In the genomic region with DNA sequence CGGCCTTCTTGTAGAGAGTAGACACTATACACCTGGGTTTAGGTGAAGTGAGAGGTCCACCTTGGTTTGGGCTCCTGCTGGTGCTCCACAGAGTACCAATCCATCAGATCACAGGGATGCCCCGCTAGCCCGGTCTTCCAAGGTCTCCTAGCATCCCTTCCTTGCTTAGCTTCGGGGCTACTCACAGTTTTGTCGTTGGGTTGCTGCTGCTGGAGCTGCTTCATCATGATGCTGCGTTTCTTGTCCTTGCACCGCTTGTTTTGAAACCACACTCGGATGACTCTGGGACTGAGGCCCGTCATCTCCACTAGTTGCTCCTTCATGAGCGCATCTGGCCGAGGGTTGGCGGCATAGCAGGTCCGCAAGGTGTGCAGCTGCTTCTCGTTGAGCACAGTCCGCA, we compare ENCODE assay signal across 13 mouse cellular contexts. TPM values are rescaled to one million over a fixed set of nuclear protein-coding genes. Genes with fewer than 3 reads are reported as not detected.
DNase-seq lines count a peak whose midpoint lies in the region; ATAC-seq lines count a peak whose summit lies in the region.
"Had no signal": no experiment of that assay in that cellular context is flagged by ENCODE, and none has a peak within 500 bp of the region (broad histone marks: within the 10 kb centered on the region; RNA-seq: fewer than 3 reads in every experiment).

No protein-coding gene starts in this region.

- no peaks in the 10 kb centered on the region for H3K9me3 ChIP-seq in heart, embryonic 10.5 days
- no peaks in the 10 kb centered on the region for H3K9me3 ChIP-seq in embryonic facial prominence, embryonic 12.5 days
- H3K9me3 ChIP-seq in hindbrain, embryonic 15.5 days = no peaks in the 10 kb centered on the region
- H3K9me3 ChIP-seq in neural tube, embryonic 15.5 days (replicated peaks) = no peaks in the 10 kb centered on the region

- 24% methylated on average over 15 of the region's 15 CpGs for WGBS in heart, embryonic 10.5 days
- 8% methylated on average over 15 of the region's 15 CpGs for WGBS in embryonic facial prominence, embryonic 12.5 days
- WGBS in hindbrain, embryonic 15.5 days = 4% methylated on average over 15 of the region's 15 CpGs
- 2% methylated on average over 15 of the region's 15 CpGs for WGBS in neural tube, embryonic 15.5 days

- no peak for ATAC-seq in embryonic facial prominence, embryonic 12.5 days (ENCODE audit: insufficient number of reproducible peaks, insufficient read depth, low FRiP score, low TSS enrichment)
- ATAC-seq in hindbrain, embryonic 15.5 days (ENCODE audit: low FRiP score, low read depth) = 0 out of 2 replicates have a peak, but pooled peaks have one; percentile 8
- no peak; the same call in 1 of the 2 replicates for ATAC-seq in neural tube, embryonic 15.5 days (ENCODE audit: low FRiP score)
- no peak for ATAC-seq in activated CD4-positive, CD25-positive, alpha-beta regulatory T cell, adult 4 months
- ATAC-seq: inflammation-experienced regulatory T-cells, adult 6 months had no signal

- peak overlapping the region; percentile 10; the same call in 1 of the 2 replicates for H3K9ac ChIP-seq in embryonic facial prominence, embryonic 12.5 days
- H3K9ac ChIP-seq in hindbrain, embryonic 15.5 days = no peak overlapping the region
- no peak overlapping the region for H3K9ac ChIP-seq in neural tube, embryonic 15.5 days (replicated peaks)

- H3K4me2 ChIP-seq in embryonic facial prominence, embryonic 12.5 days (replicated peaks) = no peak overlapping the region; the same call in 1 of the 2 replicates
- H3K4me2 ChIP-seq in hindbrain, embryonic 15.5 days = no peak overlapping the region
- H3K4me2 ChIP-seq in neural tube, embryonic 15.5 days = peak overlapping the region; percentile 17

- no peak overlapping the region for H3K27ac ChIP-seq in heart, embryonic 10.5 days
- H3K27ac ChIP-seq in embryonic facial prominence, embryonic 12.5 days = no peak overlapping the region
- H3K27ac ChIP-seq in hindbrain, embryonic 15.5 days (replicated peaks) = no peak overlapping the region
- H3K27ac ChIP-seq in neural tube, embryonic 15.5 days (replicated peaks) = no peak overlapping the region

- H3K36me3 ChIP-seq in heart, embryonic 10.5 days = no peaks in the 10 kb centered on the region
- no peaks in the 10 kb centered on the region for H3K36me3 ChIP-seq in embryonic facial prominence, embryonic 12.5 days
- no peaks in the 10 kb centered on the region for H3K36me3 ChIP-seq in hindbrain, embryonic 15.5 days
- no peaks in the 10 kb centered on the region for H3K36me3 ChIP-seq in neural tube, embryonic 15.5 days

- intact Hi-C loops in heart, postnatal 36 days (cut with DNase I) = no loop called here

- H3K27me3 ChIP-seq in heart, embryonic 10.5 days (ENCODE audit: insufficient read depth, poor library complexity, severe bottlenecking) = peaks cover 92% of the 10 kb centered on the region
- H3K27me3 ChIP-seq in embryonic facial prominence, embryonic 12.5 days = peaks cover 76% of the 10 kb centered on the region
- peaks cover 90% of the 10 kb centered on the region for H3K27me3 ChIP-seq in hindbrain, embryonic 15.5 days
- peaks cover 88% of the 10 kb centered on the region for H3K27me3 ChIP-seq in neural tube, embryonic 15.5 days (replicated peaks)

- H3K4me1 ChIP-seq in heart, embryonic 10.5 days = peaks cover 18% of the 10 kb centered on the region
- H3K4me1 ChIP-seq in embryonic facial prominence, embryonic 12.5 days = no peaks in the 10 kb centered on the region
- H3K4me1 ChIP-seq in hindbrain, embryonic 15.5 days (replicated peaks) = peaks cover 4% of the 10 kb centered on the region; the same call in 1 of the 2 replicates
- H3K4me1 ChIP-seq in neural tube, embryonic 15.5 days = peaks cover 2% of the 10 kb centered on the region; the same call in 1 of the 2 replicates

- DNase-seq in heart, embryonic 10.5 days (ENCODE audit: low spot score) = no peak
- no peak for DNase-seq in heart, postnatal 36 days
- no peak for DNase-seq in gastrocnemius, postnatal 10 days
- no peak for DNase-seq in cerebellum, adult 18-20 months
- DNase-seq: adrenal gland, adult 8-10 months; right cerebral cortex, postnatal 4 days; thymus, adult 2 months had no signal

- H3K4me3 ChIP-seq in heart, embryonic 10.5 days = peak overlapping the region; percentile 27
- peak overlapping the region; percentile 13; the same call in 1 of the 2 replicates for H3K4me3 ChIP-seq in embryonic facial prominence, embryonic 12.5 days
- no peak overlapping the region for H3K4me3 ChIP-seq in hindbrain, embryonic 15.5 days
- H3K4me3 ChIP-seq in neural tube, embryonic 15.5 days (replicated peaks) = 0 out of 2 replicates have a peak overlapping the region, but pooled peaks have one; percentile 13

RNA-seq across cellular contexts. Expression of a gene that starts 6.6 kb away (rescaled TPM):
- polyA plus RNA-seq in heart, embryonic 10.5 days (2016; fragmentation: Nextera tagmentation; extraction: Ambion mirVana) = 7.0 and 27.2 TPM in 2 replicates
- under 1 TPM in 1 of 2 experiments, not detected in 1; 0.53 TPM for total RNA-seq in heart, postnatal 36 days (2021)
- 44.8 and 55.6 TPM in 2 replicates for polyA plus RNA-seq in embryonic facial prominence, embryonic 12.5 days (2016; fragmentation: Nextera tagmentation; extraction: Ambion mirVana)
- 14.5 and 20.6 TPM in 2 replicates for polyA plus RNA-seq in hindbrain, embryonic 15.5 days (2015; fragmentation: Nextera tagmentation; extraction: Ambion mirVana)
- polyA plus RNA-seq in neural tube, embryonic 15.5 days (2015; fragmentation: Nextera tagmentation; extraction: Ambion mirVana) = 48.5 and 50.6 TPM in 2 replicates
- 1 to 10 TPM in 1 of 2 experiments, under 1 TPM in 1; 0.45 to 1.1 TPM for total RNA-seq in gastrocnemius, postnatal 10 days (2021)
- polyA plus RNA-seq in activated CD4-positive, CD25-positive, alpha-beta regulatory T cell, adult 4 months (2017; shearing (Covaris generic)) = not detected
- total RNA-seq: liver, adult 2 months had no signal
- polyA plus RNA-seq: inflammation-experienced regulatory T-cells, adult 6 months; liver, adult 2 months had no signal
